8 mouse cellular contexts compared by ENCODE assay signal in genomic region chr1:157076257-157076656, GRCm38 (mm10). TPM values are rescaled to one million over a fixed set of nuclear protein-coding genes. Genes with fewer than 3 reads are reported as not detected.
DNase-seq lines count a peak whose midpoint lies in the region; ATAC-seq lines count a peak whose summit lies in the region.

No protein-coding gene starts in this region.

- peak; percentile 60 for ATAC-seq in activated CD4-positive, CD25-positive, alpha-beta regulatory T cell, adult 4 months
- peak; percentile 64 for ATAC-seq in common myeloid progenitor, adult 5-6 weeks (replicated peaks; ENCODE audit: low read depth, poor library complexity, severe bottlenecking)
- ATAC-seq in megakaryocyte progenitor cell, adult 5-6 weeks (replicated peaks; ENCODE audit: poor library complexity), result peak; percentile 77

- DNase-seq in gastrocnemius, postnatal 14 days, result peak; percentile 72
- DNase-seq in induced T-regulatory cell, adult 2 months (ENCODE audit: low read depth), result peak; percentile 86
- DNase-seq in left cerebral cortex, adult 8-10 months (ENCODE audit: low spot score in 2 of 2), result peak; percentile 36 to 94
- DNase-seq in right cerebral cortex, postnatal 25 days, result peak; percentile 55
- peak; percentile 71 for DNase-seq in yolk sac, embryonic 10.5 days (ENCODE audit: low spot score)

- intact Hi-C loops in gastrocnemius, postnatal 14 days (cut with DNase I; ENCODE audit: low total_unique reads), result loop anchor here (5.0 kb wide), 1 partner anchor 334 kb away; no protein-coding TSS in a partner anchor

RNA-seq across cellular contexts. Expression of gene Tex35, which starts 32.2 kb away (rescaled TPM):
- under 1 TPM in 1 of 2 experiments, not detected in 1; 0.62 TPM for polyA plus RNA-seq in activated CD4-positive, CD25-positive, alpha-beta regulatory T cell, adult 4 months (2017; shearing (Covaris generic))
- not detected in 2 replicates for total RNA-seq in common myeloid progenitor, adult 5-6 weeks (2017)
- not detected for total RNA-seq in gastrocnemius, postnatal 14 days (2021)
- not detected for total RNA-seq in left cerebral cortex, adult 8-10 months (2022)
- total RNA-seq in megakaryocyte progenitor cell, adult 5-6 weeks (2015), result not detected in 2 replicates
- not detected in 2 replicates for total RNA-seq in megakaryocyte progenitor cell, adult 5-6 weeks (2017)

Comparison
In these comparisons a context has a peak if more than half of its experiments do, and no peak if none do; other contexts are left out.
1. Peak in every context shown above with its lines: DNase-seq and ATAC-seq.